Mouse (Mus musculus) v-Abl transformed pro-B cells (cell line): ENCODE results near the gene Dnhd1.

Source experiments
- in situ Hi-C, 2 experiments: fragments of 400-800 bp; cut with MboI; formaldehyde crosslinking; loops; one replicate each; pipeline ENCODE4 v1.15.1; 2025; ENCODE audit not compliant: unreplicated experiment in 2 of 2

Gene Dnhd1

GRCm38 (mm10) chr7:105638776-105639175 is 11.9 kb upstream of the Dnhd1 start:
- in situ Hi-C loops, result loop anchor here (5.0 to 10.0 kb wide), 2 partner anchors 99 to 176 kb away; partner anchors contain the start of genes Ilk (in 2 of the 2), Rrp8 (in 2 of the 2) and Mrpl17 (in 1 of the 2)

GRCm38 (mm10) chr7:105639304-105639703 is 11.3 kb upstream of the Dnhd1 start:
- in situ Hi-C loops, result loop anchor here (5.0 to 10.0 kb wide), 2 partner anchors 98 to 175 kb away; partner anchors contain the start of genes Ilk (in 2 of the 2), Rrp8 (in 2 of the 2) and Mrpl17 (in 1 of the 2)

DNA sequence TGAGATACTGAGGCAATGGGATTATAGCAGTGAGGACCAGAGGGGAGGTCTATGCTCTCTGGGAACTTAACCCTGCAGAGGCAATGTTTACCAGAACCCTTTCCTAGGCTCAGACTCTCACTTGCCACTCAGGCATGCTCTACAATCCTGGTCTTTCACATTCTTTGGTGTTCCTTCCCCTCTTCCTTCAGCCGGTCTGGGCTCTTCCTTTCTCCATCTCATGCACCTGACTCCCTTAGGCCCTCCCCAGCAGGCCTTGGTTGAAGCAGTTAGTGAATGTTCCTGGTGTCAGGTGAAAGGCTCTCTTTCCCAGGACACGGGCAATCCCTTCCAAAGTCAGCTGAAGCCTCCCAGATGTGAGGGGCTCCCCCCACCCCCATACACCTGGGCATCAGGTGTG is 10.9 kb upstream of the Dnhd1 start, which contains the start of gene Timm10b:
Gene Timm10b, plus strand, starts transcription at position 301 of the 400 bp plus-strand sequence.
- in situ Hi-C loops, result loop anchor here (5.0 to 10.0 kb wide), 3 partner anchors 98 to 175 kb away; partner anchors contain the start of genes Ilk (in 2 of the 2), Rrp8 (in 2 of the 2) and Mrpl17 (in 1 of the 2)

DNA sequence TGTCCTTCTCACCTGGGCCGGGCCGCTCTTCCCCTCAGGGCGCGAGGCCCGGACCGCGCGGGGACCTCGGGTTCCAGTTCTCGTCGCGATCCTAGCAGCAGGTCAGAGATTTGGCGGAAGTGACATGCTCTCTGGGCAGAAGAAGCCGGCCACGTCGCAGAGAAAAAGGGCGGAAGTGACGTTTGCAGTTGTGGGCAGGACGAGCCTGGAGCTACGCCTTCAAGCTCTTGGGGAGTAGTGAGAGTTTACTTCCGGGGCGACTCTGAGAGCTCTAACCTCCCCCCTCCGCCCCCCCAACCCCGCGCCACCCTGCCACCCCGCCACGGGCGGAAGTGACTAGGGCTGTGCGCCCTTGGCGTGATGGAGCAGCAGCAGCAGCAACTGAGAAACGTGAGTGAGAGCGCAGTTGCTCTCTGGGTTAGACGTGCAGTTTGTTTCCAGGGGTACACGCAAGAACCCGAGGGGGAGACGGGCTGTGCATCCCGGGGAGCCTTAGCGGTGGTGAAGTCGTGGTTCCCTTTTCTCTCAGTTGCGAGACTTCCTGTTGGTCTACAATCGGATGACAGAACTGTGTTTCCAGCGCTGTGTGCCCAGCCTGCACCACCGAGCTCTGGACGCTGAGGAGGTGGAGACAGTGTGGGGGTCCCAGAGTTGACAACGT is 10.3 kb upstream of the Dnhd1 start, which contains the start of the genes Arfip2 and Gm45799:
Gene Arfip2, minus strand, starts transcription at position 184 of the 661 bp plus-strand sequence.
Gene Gm45799, plus strand, starts transcription at position 320 of the 661 bp plus-strand sequence.
- in situ Hi-C loops, result loop anchor here in 1 of 2 experiments (5.0 kb wide), 1 partner anchor 167 kb away; no protein-coding TSS in a partner anchor

GRCm38 (mm10) chr7:105640894-105641255 is 9.8 kb upstream of the Dnhd1 start:
- in situ Hi-C loops, result loop anchor here in 1 of 2 experiments (5.0 kb wide), 1 partner anchor 166 kb away; no protein-coding TSS in a partner anchor

DNA sequence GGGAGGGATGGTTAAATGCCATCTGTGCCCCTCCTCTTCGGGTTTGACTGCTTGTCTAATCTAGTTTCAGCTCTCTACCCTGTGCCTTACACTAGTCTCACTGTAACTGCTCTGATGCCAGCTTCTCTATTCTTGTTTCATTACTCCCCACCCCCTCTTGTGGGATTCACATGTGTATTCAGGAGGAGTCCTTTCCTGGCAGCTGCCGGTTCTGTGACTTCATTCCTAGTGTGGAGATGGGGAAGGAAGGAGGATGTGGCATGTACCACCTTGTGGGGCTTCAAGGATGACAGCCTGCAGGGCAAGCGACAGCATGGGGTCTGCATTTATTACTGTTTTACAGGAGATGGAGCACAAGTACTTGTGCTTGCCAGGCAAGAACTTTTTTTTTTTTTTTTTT is 8.7 kb upstream of the Dnhd1 start:
- in situ Hi-C loops, result loop anchor here in 1 of 2 experiments (5.0 kb wide), 1 partner anchor 165 kb away; no protein-coding TSS in a partner anchor

DNA sequence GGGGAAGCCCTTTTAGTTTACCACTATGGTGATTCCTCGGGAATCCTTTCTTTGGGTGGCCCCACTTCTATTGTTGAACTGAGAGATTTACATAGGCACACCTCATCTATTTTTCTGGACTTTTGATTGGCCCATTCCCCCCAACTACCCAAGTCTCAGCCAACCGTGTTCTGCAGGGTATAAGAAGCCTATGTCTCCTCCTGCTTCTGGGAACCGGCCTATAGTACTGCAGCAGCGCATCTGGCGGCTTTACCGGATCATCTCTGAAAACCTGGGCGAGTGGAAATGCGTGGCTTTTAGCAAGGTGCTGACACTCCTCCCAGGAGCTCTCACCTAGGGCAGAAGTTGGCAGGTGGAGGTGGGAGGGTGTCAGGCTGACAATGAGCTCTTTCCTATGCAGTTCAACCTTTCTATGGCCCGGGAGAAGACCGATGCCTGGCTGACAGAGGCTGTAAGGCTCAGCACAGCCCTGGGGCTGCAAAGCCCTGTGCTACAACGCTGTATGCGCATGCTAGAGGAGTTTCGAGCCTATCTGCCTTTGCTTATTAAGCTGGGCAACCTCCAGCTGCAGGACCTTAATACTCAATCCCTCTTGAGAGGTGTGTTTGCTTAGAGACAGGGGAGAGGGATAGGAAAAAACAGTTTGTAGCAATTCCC is 35.0 kb downstream of the Dnhd1 start:
- in situ Hi-C loops, result no loop called here

GRCm38 (mm10) chr7:105690875-105691274 is 40.2 kb downstream of the Dnhd1 start:
- in situ Hi-C loops, result no loop called here

DNA sequence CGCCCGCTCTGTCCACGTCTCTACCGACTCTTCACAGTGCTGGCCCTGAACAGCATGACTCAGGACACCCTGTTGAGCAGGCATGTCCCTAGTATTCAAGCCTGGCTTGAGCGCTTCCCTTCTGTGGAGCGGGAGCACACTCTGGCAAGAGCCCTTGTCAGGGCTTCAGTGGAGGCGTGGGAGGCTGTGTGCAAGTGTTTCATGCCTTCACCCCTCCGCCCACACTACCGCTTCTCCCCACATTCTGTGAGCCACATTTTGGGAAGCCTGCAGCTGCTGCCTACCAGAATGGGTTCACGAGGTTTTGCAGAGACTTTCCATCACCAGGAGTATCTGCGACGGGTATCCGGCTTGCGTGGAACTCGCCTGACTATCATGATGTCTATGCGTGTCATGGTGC is 52.6 kb downstream of the Dnhd1 start:
- in situ Hi-C loops, result loop anchor here (25.0 kb wide), 1 partner anchor 1334 kb away; the partner anchor contains the start of gene Olfr713 (in 2 of the 2)

GRCm38 (mm10) chr7:105703816-105704215 is 53.2 kb downstream of the Dnhd1 start:
- in situ Hi-C loops, result loop anchor here (25.0 kb wide), 1 partner anchor 1333 kb away; the partner anchor contains the start of gene Olfr713 (in 2 of the 2)

GRCm38 (mm10) chr7:105708733-105709132 is 58.1 kb downstream of the Dnhd1 start:
- in situ Hi-C loops, result loop anchor here (25.0 kb wide), 1 partner anchor 1329 kb away; the partner anchor contains the start of gene Olfr713 (in 2 of the 2)

DNA sequence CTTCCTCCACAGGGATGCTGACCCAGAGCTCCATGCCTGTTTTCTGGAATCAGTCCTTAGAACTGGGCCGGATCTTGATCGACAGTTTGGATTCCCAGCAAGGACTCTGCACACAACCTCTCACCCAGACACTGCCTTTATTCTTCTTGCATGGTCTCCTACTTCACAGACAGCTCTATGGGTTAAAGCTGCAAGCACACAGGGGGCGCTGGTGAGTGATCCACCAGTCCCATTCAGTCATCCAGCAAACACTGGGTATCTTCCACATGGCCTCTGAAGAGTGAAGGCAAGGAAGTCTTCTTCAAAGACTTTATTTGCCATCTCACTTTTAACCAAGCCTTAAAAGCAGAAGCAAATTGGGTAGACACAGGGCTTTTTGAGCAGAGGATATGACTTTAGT is 64.7 kb downstream of the Dnhd1 start:
- in situ Hi-C loops, result loop anchor here (25.0 kb wide), 1 partner anchor 1322 kb away; the partner anchor contains the start of gene Olfr713 (in 2 of the 2)

DNA sequence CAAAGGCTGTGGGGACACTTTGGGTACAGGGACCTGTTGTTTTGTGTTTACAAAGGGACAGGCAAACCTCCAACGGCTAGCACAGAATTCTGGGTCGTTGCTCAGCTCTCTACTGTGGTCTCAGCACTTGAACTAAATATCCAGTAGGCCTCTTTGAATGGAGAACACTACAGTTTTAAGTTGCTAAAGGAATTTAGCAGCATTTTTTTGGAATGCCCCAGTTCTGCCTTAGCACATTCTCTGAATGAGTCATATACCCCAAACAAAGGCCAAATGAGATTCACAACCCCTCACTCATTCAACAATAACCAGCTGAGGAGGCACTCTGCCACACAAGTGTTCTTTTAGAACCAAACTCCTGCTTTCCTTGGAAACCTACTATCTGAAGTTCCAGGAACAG is 71.3 kb downstream of the Dnhd1 start:
- in situ Hi-C loops, result loop anchor here (10.0 to 25.0 kb wide), 2 partner anchors 187 to 1315 kb away; partner anchors contain the start of gene Olfr713 (in 2 of the 2)

DNA sequence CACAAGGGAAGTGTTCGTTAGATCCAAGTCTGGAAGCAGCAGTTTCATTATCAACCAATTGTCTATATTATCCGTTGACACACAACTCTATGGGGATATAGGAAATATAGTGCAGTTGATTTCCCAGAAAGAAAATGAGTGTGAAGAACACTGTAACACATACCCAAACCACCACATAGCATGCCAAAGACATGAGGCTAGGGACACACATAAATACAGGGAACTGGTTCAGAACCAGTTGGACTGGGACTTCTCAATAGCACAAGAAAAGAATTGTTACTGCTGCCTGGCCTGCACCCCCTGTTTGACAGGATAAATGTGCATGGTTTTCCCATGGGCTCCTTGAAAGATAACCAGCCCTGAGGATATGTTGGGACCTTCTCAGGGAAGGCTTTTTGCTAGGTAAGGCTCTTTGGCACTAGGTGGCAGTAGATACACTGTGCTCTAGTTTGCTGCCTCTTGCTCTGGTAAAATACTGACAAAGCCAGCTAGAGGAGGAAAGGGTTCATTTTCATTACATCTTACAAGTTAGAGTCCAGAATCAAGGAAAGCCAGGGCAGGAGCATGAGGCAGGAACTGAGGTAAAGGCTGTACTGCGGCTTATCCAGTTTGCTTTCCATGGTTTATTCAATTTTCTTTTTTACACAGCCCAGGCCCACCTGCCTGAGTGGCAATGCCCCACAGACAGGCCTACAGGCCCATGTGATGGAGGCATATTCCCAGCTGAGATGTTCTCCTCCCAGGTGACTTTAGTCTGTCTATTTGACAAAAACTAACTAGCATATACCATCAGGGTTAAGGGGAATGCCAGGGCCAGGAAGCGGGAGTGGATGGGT is 75.7 kb downstream of the Dnhd1 start:
- in situ Hi-C loops, result loop anchor here (5.0 to 10.0 kb wide), 2 partner anchors 86 to 192 kb away; partner anchors contain the start of gene Mrpl17 (in 2 of the 2)

DNA sequence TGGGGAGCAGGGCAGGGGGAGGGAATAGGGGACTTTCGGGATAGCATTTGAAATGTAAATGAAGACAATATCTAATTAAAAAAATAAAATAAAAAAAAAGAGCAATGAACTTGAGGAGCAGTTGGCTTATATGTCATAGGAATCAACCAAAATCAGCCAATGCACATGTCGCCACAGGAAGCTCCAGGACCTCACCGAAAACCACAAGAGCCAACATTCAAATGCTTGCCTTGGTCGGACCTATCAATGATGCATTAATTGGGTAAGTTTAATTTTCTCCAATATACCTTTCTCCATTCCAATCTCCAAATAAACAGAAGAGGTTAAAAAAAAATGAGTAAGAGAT is 76.3 kb downstream of the Dnhd1 start:
- in situ Hi-C loops, result loop anchor here (5.0 to 10.0 kb wide), 2 partner anchors 85 to 192 kb away; partner anchors contain the start of gene Mrpl17 (in 2 of the 2)

DNA sequence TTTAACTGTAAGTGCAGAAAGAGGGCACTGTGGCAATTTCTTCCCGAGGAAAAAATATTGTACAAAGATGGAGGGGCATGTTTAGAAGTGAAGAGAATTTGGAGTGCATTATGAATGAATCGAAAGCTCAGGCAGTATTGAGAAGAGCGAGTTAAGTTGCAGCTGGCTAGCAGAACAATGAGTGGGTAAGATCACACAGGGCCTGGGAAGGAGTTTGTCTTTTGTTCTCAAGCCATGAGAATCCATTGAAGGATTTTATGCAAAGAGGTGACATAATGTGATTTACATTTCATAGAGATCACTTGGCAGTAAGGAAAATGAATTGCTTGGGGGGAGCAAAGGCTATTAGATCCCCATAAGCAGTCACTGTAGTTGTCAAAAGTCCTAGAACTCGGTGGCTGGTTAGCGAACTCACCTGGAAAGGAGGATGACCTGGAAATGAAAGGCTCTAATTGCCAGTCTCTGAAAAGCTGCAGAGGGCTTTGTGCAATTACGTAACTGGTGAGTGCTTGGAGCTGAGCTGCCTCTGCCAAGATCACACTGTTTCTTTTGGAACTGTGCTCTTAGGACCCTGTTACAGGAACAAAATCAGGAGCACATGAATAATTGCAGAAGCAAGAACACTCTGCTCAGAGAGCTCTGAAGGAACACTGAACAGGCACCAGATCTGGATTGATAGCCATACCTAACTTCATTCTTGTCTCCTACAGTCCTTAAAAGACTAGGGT is 78.2 kb downstream of the Dnhd1 start:
- in situ Hi-C loops, result loop anchor here (5.0 to 10.0 kb wide), 2 partner anchors 83 to 194 kb away; partner anchors contain the start of gene Mrpl17 (in 2 of the 2)

GRCm38 (mm10) chr7:105733836-105734235 is 83.2 kb downstream of the Dnhd1 start:
- in situ Hi-C loops, result loop anchor here (10.0 kb wide), 1 partner anchor 179 kb away; the partner anchor contains the start of gene Smpd1 (in 2 of the 2)

DNA sequence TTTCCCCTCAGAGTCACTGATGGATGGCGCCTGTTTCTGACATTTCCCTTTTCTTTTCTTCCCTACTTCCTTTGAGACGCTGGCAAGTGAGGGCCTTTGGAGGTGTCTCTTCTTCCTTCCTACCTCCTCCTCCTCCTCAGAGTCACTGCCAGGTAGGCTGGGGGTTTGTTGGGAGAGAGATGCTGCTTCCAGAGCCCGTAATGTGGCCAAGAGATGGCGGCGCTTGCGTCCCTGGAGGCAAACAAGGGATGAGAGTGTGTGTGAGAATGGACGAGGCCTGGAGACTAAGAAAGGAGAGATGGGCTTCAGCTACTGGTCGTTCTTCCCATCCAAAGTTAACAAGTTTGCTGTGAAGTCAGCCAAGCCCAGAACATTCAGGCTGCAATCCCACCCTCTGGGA is 84.2 kb downstream of the Dnhd1 start:
- in situ Hi-C loops, result loop anchor here (5.0 to 10.0 kb wide), 2 partner anchors 98 to 180 kb away; partner anchors contain the start of gene Smpd1 (in 2 of the 2)

- in situ Hi-C loops, result loop anchor here (5.0 to 10.0 kb wide), 2 partner anchors 98 to 181 kb away; partner anchors contain the start of gene Smpd1 (in 2 of the 2)
Measured at GRCm38 (mm10) chr7:105735464-105735863, 84.8 kb downstream of the Dnhd1 start.
